Mouse (Mus musculus) embryo, embryonic 11 days (tissue): ENCODE results near the gene Osbpl5.
A peak's percentile ranks its signal among the peaks of the same experiment; 100 is the strongest.

Experiments
- DNase-seq: peaks from one replicate; pipeline ENCODE4 v3.0.0-alpha.2; 2015

Gene Osbpl5

GRCm38 (mm10) chr7:143756125-143757026, at the start of gene Osbpl5:
Gene Osbpl5 (minus strand): TSS chr7:143756985.
- DNase-seq = peak; percentile 16

GRCm38 (mm10) chr7:143805199-143805624, 48.4 kb upstream of the Osbpl5 start:
- no peak for DNase-seq

- DNase-seq = no peak
These were observed 44.6 kb upstream of the Osbpl5 start for GRCm38 (mm10) chr7:143801195-143802065.

- no peak for DNase-seq
These were observed 44.0 kb upstream of the Osbpl5 start for GRCm38 (mm10) chr7:143800770-143801169.

GRCm38 (mm10) chr7:143798783-143799182, 42.0 kb upstream of the Osbpl5 start:
- no peak for DNase-seq

- peak; percentile 29 for DNase-seq
These were observed 36.3 kb upstream of the Osbpl5 start for GRCm38 (mm10) chr7:143793121-143793520.

- DNase-seq = no peak
These were observed 35.7 kb upstream of the Osbpl5 start for GRCm38 (mm10) chr7:143792336-143792985.

- peak; percentile 87 for DNase-seq
These were observed 27.4 kb upstream of the Osbpl5 start, which contains the start of gene Mrgpre for GRCm38 (mm10) chr7:143783996-143784829. Gene Mrgpre (minus strand): TSS chr7:143784500.

- peak; percentile 42 for DNase-seq
These were observed 26.7 kb upstream of the Osbpl5 start for GRCm38 (mm10) chr7:143783378-143783995.

GRCm38 (mm10) chr7:143777375-143777774, 20.6 kb upstream of the Osbpl5 start:
- no peak for DNase-seq

GRCm38 (mm10) chr7:143776137-143776536, 19.4 kb upstream of the Osbpl5 start:
- DNase-seq = no peak

- DNase-seq = no peak
These were observed 12.7 kb upstream of the Osbpl5 start for GRCm38 (mm10) chr7:143769461-143769860.

GRCm38 (mm10) chr7:143768267-143768666, 11.5 kb upstream of the Osbpl5 start:
- DNase-seq = no peak

GRCm38 (mm10) chr7:143766893-143767292, 10.1 kb upstream of the Osbpl5 start, which contains the start of gene Mrgprg:
Gene Mrgprg (minus strand): TSS chr7:143766993.
- DNase-seq = no peak

GRCm38 (mm10) chr7:143764876-143765530, 8.2 kb upstream of the Osbpl5 start:
- DNase-seq = no peak

GRCm38 (mm10) chr7:143763794-143764193, 7.0 kb upstream of the Osbpl5 start:
- peak; percentile 62 for DNase-seq

- DNase-seq = no peak
These were observed 2.2 kb upstream of the Osbpl5 start for GRCm38 (mm10) chr7:143758956-143759355.

GRCm38 (mm10) chr7:143757696-143758095, 911 bp upstream of the Osbpl5 start:
- no peak for DNase-seq

GRCm38 (mm10) chr7:143757027-143757390, 224 bp upstream of the Osbpl5 start:
- peak; percentile 92 for DNase-seq

GRCm38 (mm10) chr7:143755357-143756124, 1.2 kb downstream of the Osbpl5 start:
- DNase-seq = no peak
